Mouse (Mus musculus) heart, adult 2 months (tissue): ENCODE data around the gene Ccnl2.

Experiments used
- CTCF ChIP-seq: fragments of 200-600 bp; IDR thresholded peaks from 2 replicates; pipeline ENCODE4 v1.8.1; 2022; ENCODE audit warnings: antibody characterized with exemption, mild to moderate bottlenecking, moderate library complexity
- POLR2A ChIP-seq: fragments of 200-500 bp; IDR thresholded peaks from 2 replicates; pipeline ENCODE4 v1.6.1; 2011; ENCODE audit warnings: mild to moderate bottlenecking, low read depth, low read length, control low read depth; ENCODE audit not compliant: insufficient read depth

- TF ChIP-seq CTCF (no peak), POLR2A (no peak)
Measured at GRCm38 (mm10) chr4:155851951-155852411, 39.7 kb downstream of the Ccnl2 start.
